Mouse (Mus musculus): ENCODE data around the gene Gm20388. TPM values are rescaled to one million over a fixed set of nuclear protein-coding genes. Genes with fewer than 3 reads are reported as not detected.
"Not testable (repeated sequence)": the region's sequence is repeated elsewhere in the genome, so short reads cannot be mapped to it uniquely, and the experiment has no call there.

Gene Gm20388
- polyA plus RNA-seq, 1 experiment from 2014 or later = not detected

DNA sequence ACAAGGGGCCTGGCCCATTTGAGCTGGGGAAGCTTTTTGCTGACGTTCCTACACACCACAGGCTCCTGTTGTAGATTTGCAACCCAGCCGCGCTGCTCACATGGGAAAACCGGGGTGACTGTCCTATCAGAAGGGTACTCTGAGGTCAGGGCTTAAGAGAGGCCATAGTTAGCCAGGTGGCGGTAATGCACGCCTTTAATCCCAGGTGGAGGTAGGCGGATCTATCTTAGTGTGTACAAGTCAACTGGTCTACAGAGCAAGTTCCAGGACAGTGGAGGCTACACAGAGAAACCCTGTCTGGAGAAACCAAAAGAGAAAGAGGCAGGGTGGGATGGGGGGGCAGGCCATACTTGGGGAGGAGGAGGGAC, 2409.1 kb downstream of the Gm20388 start:
- no peaks in the 10 kb centered on the region for H3K27me3 ChIP-seq (ENCODE audit: control insufficient read depth, insufficient read depth, low read length)
- no peaks in the 10 kb centered on the region for H3K36me3 ChIP-seq (ENCODE audit: control insufficient read depth, insufficient read depth, low read length)
- H3K4me2 ChIP-seq (ENCODE audit: low read depth, severe bottlenecking) = no peak overlapping the region
- WGBS = 77% methylated on average over 7 of the region's 7 CpGs
- DNase-seq (ENCODE audit: low spot score) (no peak), ATAC-seq (ENCODE audit: insufficient number of reproducible peaks, low FRiP score, low TSS enrichment, low read depth) (no peak)
- no peak overlapping the region for H3K4me3 ChIP-seq (ENCODE audit: low read depth, low read length)
- peaks cover 6% of the 10 kb centered on the region for H3K4me1 ChIP-seq (ENCODE audit: control insufficient read depth, insufficient read depth, low read length)
- H3K9me3 ChIP-seq (ENCODE audit: control insufficient read depth, low read length) = no peaks in the 10 kb centered on the region
- H3K27ac ChIP-seq (replicated peaks; ENCODE audit: low read depth, low read length) = no peak overlapping the region
- H3K9ac ChIP-seq (ENCODE audit: low read length) = no peak overlapping the region

DNA sequence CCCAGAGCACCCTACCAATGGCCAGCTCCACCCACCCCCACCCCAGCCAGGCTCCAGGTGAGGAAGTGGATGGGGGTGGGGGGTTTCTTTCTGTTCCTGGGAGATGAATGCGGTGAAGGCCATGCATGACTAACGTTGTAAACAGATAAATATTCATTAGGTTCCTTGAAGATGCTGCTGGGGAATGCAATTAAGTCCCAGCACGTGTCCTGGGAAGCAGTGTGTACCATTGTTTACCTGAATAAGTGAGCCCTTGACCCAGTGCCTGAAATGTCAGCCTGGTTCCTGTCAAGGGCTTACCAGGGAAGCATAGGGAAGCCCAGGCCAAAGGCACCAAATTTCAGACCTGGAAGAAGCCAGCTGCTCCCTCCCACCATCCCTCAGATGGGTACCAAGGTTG, 2409.9 kb downstream of the Gm20388 start:
- ATAC-seq (ENCODE audit: insufficient number of reproducible peaks, low FRiP score, low TSS enrichment, low read depth) = no peak
- Histone ChIP-seq H3K4me2 (ENCODE audit: low read depth, severe bottlenecking) (no peak overlapping the region), H3K36me3 (ENCODE audit: control insufficient read depth, insufficient read depth, low read length) (no peaks in the 10 kb centered on the region), H3K27ac (replicated peaks; ENCODE audit: low read depth, low read length) (no peak overlapping the region), H3K4me3 (ENCODE audit: low read depth, low read length) (no peak overlapping the region), H3K9ac (ENCODE audit: low read length) (no peak overlapping the region), H3K27me3 (ENCODE audit: control insufficient read depth, insufficient read depth, low read length) (no peaks in the 10 kb centered on the region), H3K9me3 (ENCODE audit: control insufficient read depth, low read length) (no peaks in the 10 kb centered on the region), H3K4me1 (ENCODE audit: control insufficient read depth, insufficient read depth, low read length) (no peaks in the 10 kb centered on the region; the same call in 1 of the 2 replicates)
- 25% methylated on average over 3 of the region's 3 CpGs for WGBS
- DNase-seq (ENCODE audit: low spot score) = no peak

DNA sequence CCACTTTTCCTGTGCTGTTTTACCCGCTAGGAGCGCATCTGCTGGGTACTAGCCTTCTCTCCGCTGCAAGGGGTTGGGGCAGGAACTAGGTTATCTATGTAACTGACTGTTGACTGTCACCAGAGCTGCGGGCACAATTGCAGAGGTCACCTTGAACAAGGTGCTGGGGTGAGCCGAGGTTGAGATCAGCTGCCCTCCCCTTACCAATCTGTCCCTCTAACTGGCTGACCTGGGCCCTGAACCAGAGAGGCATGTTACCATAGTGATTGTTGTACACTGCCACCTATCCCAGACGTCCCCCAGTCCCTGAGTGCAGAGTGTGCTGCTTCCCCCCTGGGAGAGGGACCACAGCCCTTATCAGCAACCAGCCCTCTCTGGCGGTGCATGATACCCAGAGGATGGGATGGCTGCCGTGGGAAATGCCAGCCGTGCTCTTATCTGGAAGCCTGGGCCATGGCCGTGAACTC, 2410.8 kb downstream of the Gm20388 start:
- H3K36me3 ChIP-seq (ENCODE audit: control insufficient read depth, insufficient read depth, low read length) = no peaks in the 10 kb centered on the region
- H3K4me2 ChIP-seq (ENCODE audit: low read depth, severe bottlenecking) = no peak overlapping the region
- ATAC-seq (ENCODE audit: insufficient number of reproducible peaks, low FRiP score, low TSS enrichment, low read depth) = no peak
- H3K27ac ChIP-seq (replicated peaks; ENCODE audit: low read depth, low read length) = no peak overlapping the region; the same call in 1 of the 2 replicates
- 71% methylated on average over 10 of the region's 10 CpGs for WGBS
- no peak overlapping the region for H3K4me3 ChIP-seq (ENCODE audit: low read depth, low read length)
- no peak overlapping the region for H3K9ac ChIP-seq (ENCODE audit: low read length)
- no peaks in the 10 kb centered on the region for H3K9me3 ChIP-seq (ENCODE audit: control insufficient read depth, low read length)
- no peaks in the 10 kb centered on the region for H3K27me3 ChIP-seq (ENCODE audit: control insufficient read depth, insufficient read depth, low read length)
- no peaks in the 10 kb centered on the region; the same call in 1 of the 2 replicates for H3K4me1 ChIP-seq (ENCODE audit: control insufficient read depth, insufficient read depth, low read length)
- no peak for DNase-seq (ENCODE audit: low spot score)

- WGBS = 87% methylated on average over 7 of the region's 7 CpGs
- no peaks in the 10 kb centered on the region for H3K36me3 ChIP-seq (ENCODE audit: control insufficient read depth, insufficient read depth, low read length)
- DNase-seq (ENCODE audit: low spot score) (no peak), ATAC-seq (ENCODE audit: insufficient number of reproducible peaks, low FRiP score, low TSS enrichment, low read depth) (no peak)
- H3K27me3 ChIP-seq (ENCODE audit: control insufficient read depth, insufficient read depth, low read length) = no peaks in the 10 kb centered on the region
- H3K27ac ChIP-seq (replicated peaks; ENCODE audit: low read depth, low read length) = no peak overlapping the region; the same call in 1 of the 2 replicates
- no peak overlapping the region for H3K4me3 ChIP-seq (ENCODE audit: low read depth, low read length)
- H3K4me1 ChIP-seq (ENCODE audit: control insufficient read depth, insufficient read depth, low read length) = no peaks in the 10 kb centered on the region; the same call in 1 of the 2 replicates
- H3K4me2 ChIP-seq (ENCODE audit: low read depth, severe bottlenecking) = 0 out of 2 replicates have a peak overlapping the region, but pooled peaks have one; percentile 7
- no peak overlapping the region; the same call in 1 of the 2 replicates for H3K9ac ChIP-seq (ENCODE audit: low read length)
- H3K9me3 ChIP-seq (ENCODE audit: control insufficient read depth, low read length) = no peaks in the 10 kb centered on the region
Observed at GRCm38 (mm10) chr8:122322126-122322525, 2411.5 kb downstream of the Gm20388 start.

- DNase-seq (ENCODE audit: low spot score) = no peak
- ATAC-seq (ENCODE audit: insufficient number of reproducible peaks, low FRiP score, low TSS enrichment, low read depth) = no peak
- no peaks in the 10 kb centered on the region for H3K36me3 ChIP-seq (ENCODE audit: control insufficient read depth, insufficient read depth, low read length)
- H3K4me1 ChIP-seq (ENCODE audit: control insufficient read depth, insufficient read depth, low read length) = no peaks in the 10 kb centered on the region; the same call in 1 of the 2 replicates
- no peak overlapping the region for H3K4me3 ChIP-seq (ENCODE audit: low read depth, low read length)
- WGBS = 16% methylated on average over 11 of the region's 11 CpGs
- H3K27me3 ChIP-seq (ENCODE audit: control insufficient read depth, insufficient read depth, low read length) = no peaks in the 10 kb centered on the region
- H3K9me3 ChIP-seq (ENCODE audit: control insufficient read depth, low read length) = no peaks in the 10 kb centered on the region
- peak overlapping the region; percentile 17; the same call in 1 of the 2 replicates for H3K9ac ChIP-seq (ENCODE audit: low read length)
- no peak overlapping the region for H3K4me2 ChIP-seq (ENCODE audit: low read depth, severe bottlenecking)
- no peak overlapping the region for H3K27ac ChIP-seq (replicated peaks; ENCODE audit: low read depth, low read length)
Observed at GRCm38 (mm10) chr8:122322792-122323191, 2412.2 kb downstream of the Gm20388 start.

DNA sequence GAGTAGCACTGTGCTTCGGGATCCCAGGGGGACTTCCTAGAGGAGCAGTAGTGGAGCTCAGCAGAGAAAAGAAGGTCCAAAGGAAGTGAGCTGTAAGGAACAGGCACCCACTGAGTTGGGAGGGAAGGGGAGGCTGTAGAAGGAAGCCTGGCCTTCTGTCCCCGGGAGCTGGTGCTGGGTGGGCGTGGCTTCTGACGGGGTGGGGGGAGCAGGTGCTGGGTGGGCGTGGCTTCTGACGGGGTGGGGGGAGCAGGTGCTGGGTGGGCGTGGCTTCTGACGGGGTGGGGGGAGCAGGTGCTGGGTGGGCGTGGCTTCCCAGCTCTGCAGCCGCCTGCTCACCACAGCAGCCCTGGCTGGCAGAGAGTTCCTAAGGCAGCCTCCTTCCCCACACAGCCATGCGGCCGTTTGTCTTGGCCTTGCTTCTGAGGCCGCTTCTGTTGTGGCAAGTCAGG, 2413.3 kb downstream of the Gm20388 start:
- H3K4me1 ChIP-seq (ENCODE audit: control insufficient read depth, insufficient read depth, low read length); DNase-seq (ENCODE audit: low spot score); H3K9ac ChIP-seq (ENCODE audit: low read length); ATAC-seq (ENCODE audit: insufficient number of reproducible peaks, low FRiP score, low TSS enrichment, low read depth); H3K27me3 ChIP-seq (ENCODE audit: control insufficient read depth, insufficient read depth, low read length); H3K27ac ChIP-seq (replicated peaks; ENCODE audit: low read depth, low read length); H3K4me2 ChIP-seq (ENCODE audit: low read depth, severe bottlenecking); H3K9me3 ChIP-seq (ENCODE audit: control insufficient read depth, low read length); H3K4me3 ChIP-seq (ENCODE audit: low read depth, low read length); H3K36me3 ChIP-seq (ENCODE audit: control insufficient read depth, insufficient read depth, low read length): not testable (repeated sequence)
- 18% methylated on average over 8 of the region's 13 CpGs for WGBS

GRCm38 (mm10) chr8:122325196-122325595, 2414.6 kb downstream of the Gm20388 start:
- Histone ChIP-seq H3K27me3 (ENCODE audit: control insufficient read depth, insufficient read depth, low read length) (no peaks in the 10 kb centered on the region), H3K36me3 (ENCODE audit: control insufficient read depth, insufficient read depth, low read length) (no peaks in the 10 kb centered on the region; the same call in 1 of the 2 replicates), H3K4me1 (ENCODE audit: control insufficient read depth, insufficient read depth, low read length) (no peaks in the 10 kb centered on the region; the same call in 1 of the 2 replicates), H3K9me3 (ENCODE audit: control insufficient read depth, low read length) (no peaks in the 10 kb centered on the region), H3K9ac (ENCODE audit: low read length) (no peak overlapping the region), H3K4me3 (ENCODE audit: low read depth, low read length) (no peak overlapping the region), H3K27ac (replicated peaks; ENCODE audit: low read depth, low read length) (no peak overlapping the region), H3K4me2 (ENCODE audit: low read depth, severe bottlenecking) (no peak overlapping the region)
- DNase-seq (ENCODE audit: low spot score) = no peak
- 71% methylated on average over 2 of the region's 2 CpGs for WGBS
- no peak for ATAC-seq (ENCODE audit: insufficient number of reproducible peaks, low FRiP score, low TSS enrichment, low read depth)

- no peak overlapping the region for H3K4me3 ChIP-seq (ENCODE audit: low read depth, low read length)
- no peaks in the 10 kb centered on the region for H3K9me3 ChIP-seq (ENCODE audit: control insufficient read depth, low read length)
- no peak overlapping the region for H3K9ac ChIP-seq (ENCODE audit: low read length)
- no peak overlapping the region for H3K27ac ChIP-seq (replicated peaks; ENCODE audit: low read depth, low read length)
- no peak for ATAC-seq (ENCODE audit: insufficient number of reproducible peaks, low FRiP score, low TSS enrichment, low read depth)
- 25% methylated on average over 14 of the region's 14 CpGs for WGBS
- H3K4me2 ChIP-seq (ENCODE audit: low read depth, severe bottlenecking) = no peak overlapping the region
- no peaks in the 10 kb centered on the region for H3K4me1 ChIP-seq (ENCODE audit: control insufficient read depth, insufficient read depth, low read length)
- no peaks in the 10 kb centered on the region for H3K27me3 ChIP-seq (ENCODE audit: control insufficient read depth, insufficient read depth, low read length)
- no peak for DNase-seq (ENCODE audit: low spot score)
- H3K36me3 ChIP-seq (ENCODE audit: control insufficient read depth, insufficient read depth, low read length) = peaks cover 2% of the 10 kb centered on the region; the same call in 1 of the 2 replicates
Observed at GRCm38 (mm10) chr8:122326114-122326542, 2415.5 kb downstream of the Gm20388 start.

GRCm38 (mm10) chr8:122329072-122329471, 2418.4 kb downstream of the Gm20388 start:
- Histone ChIP-seq H3K36me3 (ENCODE audit: control insufficient read depth, insufficient read depth, low read length) (peaks cover 4% of the 10 kb centered on the region; the same call in 1 of the 2 replicates), H3K9me3 (ENCODE audit: control insufficient read depth, low read length) (no peaks in the 10 kb centered on the region), H3K9ac (ENCODE audit: low read length) (no peak overlapping the region), H3K4me3 (ENCODE audit: low read depth, low read length) (no peak overlapping the region), H3K27ac (replicated peaks; ENCODE audit: low read depth, low read length) (no peak overlapping the region), H3K4me2 (ENCODE audit: low read depth, severe bottlenecking) (no peak overlapping the region), H3K27me3 (ENCODE audit: control insufficient read depth, insufficient read depth, low read length) (no peaks in the 10 kb centered on the region), H3K4me1 (ENCODE audit: control insufficient read depth, insufficient read depth, low read length) (no peaks in the 10 kb centered on the region)
- no peak for DNase-seq (ENCODE audit: low spot score)
- 76% methylated on average over 8 of the region's 8 CpGs for WGBS
- no peak for ATAC-seq (ENCODE audit: insufficient number of reproducible peaks, low FRiP score, low TSS enrichment, low read depth)
